8 mouse cellular contexts compared by ENCODE assay signal in genomic region chr12:36945964-36946363, GRCm38 (mm10).
DNase-seq lines count a peak whose midpoint lies in the region; ATAC-seq lines count a peak whose summit lies in the region.

No protein-coding gene starts in this region.

- peak; percentile 1 for DNase-seq in 3T3-L1 (ENCODE audit: low read depth, low spot score)
- peak; percentile 30 to 69 for DNase-seq in adrenal gland, adult (ENCODE audit: inconsistent age in 2 of 2, low spot score in 1 of 2)
- peak; percentile 91 for DNase-seq in heart, adult 8-10 months (ENCODE audit: low spot score)
- peak; percentile 72 to 77 for DNase-seq in kidney, postnatal 4 days
- peak; percentile 10 to 72 for DNase-seq in urinary bladder, postnatal 36 days (ENCODE audit: low spot score in 2 of 2)
- DNase-seq in c-Kit-positive CD71-positive TER-119-positive erythroid progenitor cells, embryonic 14.5 days (ENCODE audit: low spot score): no peak

- ATAC-seq in activated CD4-positive, CD25-positive, alpha-beta regulatory T cell, adult 4 months: no peak
- no peak for ATAC-seq in cerebellum, adult (ENCODE audit: insufficient number of reproducible peaks, low FRiP score, low TSS enrichment)
